Mouse (Mus musculus) spleen, embryonic (tissue): ENCODE results near the gene Cdr2l.
"Not testable (repeated sequence)": the region's sequence is repeated elsewhere in the genome, so short reads cannot be mapped to it uniquely, and the experiment has no call there.

ENCODE experiments used
- CTCF ChIA-PET: fragments of 350-600 bp; sonication (Branson Sonifier 250); formaldehyde crosslinking; loops from one replicate; lab custom pipeline; 2022; lab: Charles Lee

Gene Cdr2l

GRCm38 (mm10) chr11:115367395-115367944 is 14.2 kb upstream of the Cdr2l start, which contains the start of gene Hid1:
TSS of gene Hid1 (minus strand) at chr11:115367756.
- CTCF ChIA-PET, result interaction anchor here (0.7 kb wide), 1 partner anchor 237 kb away, joined by 16 read pairs; no protein-coding TSS in a partner anchor

GRCm38 (mm10) chr11:115370368-115370767 is 11.3 kb upstream of the Cdr2l start:
- CTCF ChIA-PET, result no interaction called here

- CTCF ChIA-PET, result no interaction called here
Measured at GRCm38 (mm10) chr11:115371354-115371753, 10.4 kb upstream of the Cdr2l start.

- CTCF ChIA-PET, result no interaction called here
Measured at GRCm38 (mm10) chr11:115372015-115372414, 9.7 kb upstream of the Cdr2l start.

- CTCF ChIA-PET, result no interaction called here
Measured at GRCm38 (mm10) chr11:115372737-115373136, 9.0 kb upstream of the Cdr2l start.

GRCm38 (mm10) chr11:115373805-115374694 is 7.7 kb upstream of the Cdr2l start:
- CTCF ChIA-PET, result no interaction called here

- CTCF ChIA-PET, result no interaction called here
Measured at GRCm38 (mm10) chr11:115374695-115375425, 6.9 kb upstream of the Cdr2l start.

- CTCF ChIA-PET, result no interaction called here
Measured at GRCm38 (mm10) chr11:115376722-115377121, 5.0 kb upstream of the Cdr2l start.

- CTCF ChIA-PET, result no interaction called here
Measured at GRCm38 (mm10) chr11:115377254-115377653, 4.5 kb upstream of the Cdr2l start.

- CTCF ChIA-PET, result interaction anchor here (0.8 kb wide), 1 partner anchor 24 kb away, joined by 3 read pairs; no protein-coding TSS in a partner anchor
Measured at GRCm38 (mm10) chr11:115377854-115378253, 3.9 kb upstream of the Cdr2l start.

GRCm38 (mm10) chr11:115381276-115381675 is 440 bp upstream of the Cdr2l start:
- CTCF ChIA-PET, result interaction anchor here (0.6 kb wide), 1 partner anchor 23 kb away, joined by 4 read pairs; no protein-coding TSS in a partner anchor

- CTCF ChIA-PET, result no interaction called here
Measured at GRCm38 (mm10) chr11:115382891-115383290, 1.2 kb downstream of the Cdr2l start.

- CTCF ChIA-PET, result no interaction called here
Measured at GRCm38 (mm10) chr11:115383701-115384474, 2.2 kb downstream of the Cdr2l start.

GRCm38 (mm10) chr11:115384587-115384986 is 2.9 kb downstream of the Cdr2l start:
- CTCF ChIA-PET, result no interaction called here

GRCm38 (mm10) chr11:115386859-115387258 is 5.1 kb downstream of the Cdr2l start:
- CTCF ChIA-PET, result not testable (repeated sequence)

GRCm38 (mm10) chr11:115391358-115391757 is 9.6 kb downstream of the Cdr2l start:
- CTCF ChIA-PET, result no interaction called here

- CTCF ChIA-PET, result no interaction called here
Measured at GRCm38 (mm10) chr11:115393721-115394325, 12.1 kb downstream of the Cdr2l start.

GRCm38 (mm10) chr11:115398085-115398484 is 16.4 kb downstream of the Cdr2l start:
- CTCF ChIA-PET, result no interaction called here

- CTCF ChIA-PET, result interaction anchor here (0.8 kb wide), 1 partner anchor 100 kb away, joined by 6 read pairs; no protein-coding TSS in a partner anchor
Measured at GRCm38 (mm10) chr11:115400126-115400525, 18.4 kb downstream of the Cdr2l start.

GRCm38 (mm10) chr11:115400630-115401391 is 19.1 kb downstream of the Cdr2l start:
- CTCF ChIA-PET, result interaction anchor here (0.8 kb wide), 1 partner anchor 100 kb away, joined by 6 read pairs; no protein-coding TSS in a partner anchor
